Mouse (Mus musculus) spleen, postnatal 14 days (tissue): Measurements from ENCODE around the gene Rnf169.
A peak's percentile ranks its signal among the peaks of the same experiment; 100 is the strongest.
"Not testable (repeated sequence)": the region's sequence is repeated elsewhere in the genome, so short reads cannot be mapped to it uniquely, and the experiment has no call there.

ENCODE experiments used
- DNase-seq, 2 experiments: peaks; one replicate each; pipeline ENCODE4 v3.0.0; 2021 to 2022; ENCODE audit warnings: low spot score in 2 of 2

The Rnf169 gene

DNA sequence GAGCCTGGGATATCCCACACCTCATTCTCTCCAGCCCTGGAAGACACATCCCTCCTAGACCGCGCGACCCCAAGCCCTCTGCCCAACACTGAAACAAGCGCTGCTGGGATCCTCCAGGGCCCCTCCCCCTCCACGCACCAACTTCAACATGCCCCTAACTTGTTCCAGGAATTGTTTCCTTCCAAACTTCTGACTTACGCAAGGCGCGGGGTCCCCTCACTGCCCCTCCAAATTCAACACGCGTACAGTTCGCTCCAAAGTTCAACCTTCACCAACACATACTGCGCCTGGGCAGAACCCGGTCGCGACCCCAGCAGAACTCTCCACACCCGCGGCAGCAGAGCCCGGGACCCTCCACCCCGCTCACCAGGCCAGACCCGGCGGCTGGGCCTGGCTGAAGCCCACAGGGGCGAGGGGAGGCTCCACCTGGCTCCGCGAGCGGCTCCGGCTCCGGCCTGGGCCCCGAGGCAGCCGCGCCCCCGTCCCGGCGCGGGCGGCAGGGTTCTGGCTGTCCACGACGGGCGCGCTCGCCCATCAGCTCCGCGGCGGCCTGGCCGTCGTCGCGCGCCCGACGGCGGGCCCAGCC, 609 bp downstream of the Rnf169 start:
- peak; percentile 9 to 35 for DNase-seq

DNA sequence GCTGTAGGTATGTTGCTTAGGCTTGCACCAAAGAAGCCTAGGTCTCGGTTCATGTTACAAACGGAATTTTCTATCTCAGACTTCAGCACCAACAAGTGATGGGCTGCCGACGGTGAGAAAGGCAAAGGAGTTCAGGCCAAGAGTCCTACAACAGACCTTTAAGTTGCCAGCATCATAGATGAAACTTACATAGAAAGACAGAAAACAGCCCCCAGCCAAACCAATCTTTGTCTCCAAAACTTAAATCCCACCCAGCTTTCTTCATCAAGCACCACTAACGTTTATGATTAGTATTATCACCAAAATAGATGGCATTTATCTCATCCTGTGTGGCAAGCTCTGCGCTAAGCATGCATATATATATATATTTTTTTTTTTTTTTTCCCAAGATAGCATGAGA, 1.2 kb downstream of the Rnf169 start:
- DNase-seq, result no peak

DNA sequence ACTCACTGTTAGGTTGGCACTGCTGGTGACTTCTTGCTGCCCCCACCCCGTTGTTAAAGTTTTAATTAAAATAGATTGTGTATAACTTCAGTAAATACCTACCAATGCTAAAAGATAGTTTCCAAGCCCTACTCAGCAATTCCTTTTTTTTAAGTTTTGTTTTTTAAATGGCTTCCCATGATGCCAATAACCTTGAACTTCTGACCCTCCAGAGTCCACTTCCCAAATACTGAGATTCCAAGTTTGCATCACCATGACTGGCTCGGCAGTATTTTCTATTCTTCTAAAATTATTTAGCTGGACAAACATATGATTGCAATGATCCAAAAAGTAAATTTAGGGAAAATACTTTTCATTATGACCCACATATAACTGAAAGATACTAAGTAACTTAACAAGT, 2.2 kb downstream of the Rnf169 start:
- no peak for DNase-seq

DNA sequence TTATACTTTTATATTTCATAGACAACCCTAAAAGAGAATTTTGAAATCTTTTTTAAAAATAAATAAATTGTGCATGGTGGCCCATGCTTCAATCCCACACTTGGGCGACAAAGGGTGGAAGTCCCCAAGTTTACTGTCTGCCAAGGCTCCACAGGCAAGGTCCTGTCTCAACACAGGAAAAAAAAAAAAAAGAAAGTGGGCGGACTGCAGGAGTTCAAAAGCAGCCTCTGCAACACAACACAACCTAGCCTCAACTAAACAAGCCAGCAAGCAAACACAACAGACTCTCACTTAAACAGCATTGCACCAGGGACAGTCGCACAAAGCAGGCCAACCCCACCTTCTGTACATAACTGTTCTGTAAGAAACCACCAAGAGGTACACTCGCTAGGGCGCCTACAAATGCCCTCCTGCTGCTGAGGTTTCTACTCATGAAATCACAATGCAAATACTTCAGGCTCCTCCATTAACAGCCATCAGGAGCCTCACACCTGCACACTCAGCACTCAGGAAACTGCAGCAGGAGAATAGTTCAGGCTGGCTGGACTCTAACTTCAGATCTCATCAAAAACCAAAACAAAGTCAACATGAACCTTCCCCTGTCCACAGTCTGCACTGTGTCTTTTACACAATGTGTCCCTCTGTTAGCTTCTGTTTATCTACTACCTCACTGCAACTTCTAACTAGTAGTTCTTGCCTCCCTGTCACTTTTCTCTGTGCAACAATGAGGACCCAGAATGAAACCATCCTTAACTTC, 4.3 kb downstream of the Rnf169 start:
- DNase-seq, result no peak

DNA sequence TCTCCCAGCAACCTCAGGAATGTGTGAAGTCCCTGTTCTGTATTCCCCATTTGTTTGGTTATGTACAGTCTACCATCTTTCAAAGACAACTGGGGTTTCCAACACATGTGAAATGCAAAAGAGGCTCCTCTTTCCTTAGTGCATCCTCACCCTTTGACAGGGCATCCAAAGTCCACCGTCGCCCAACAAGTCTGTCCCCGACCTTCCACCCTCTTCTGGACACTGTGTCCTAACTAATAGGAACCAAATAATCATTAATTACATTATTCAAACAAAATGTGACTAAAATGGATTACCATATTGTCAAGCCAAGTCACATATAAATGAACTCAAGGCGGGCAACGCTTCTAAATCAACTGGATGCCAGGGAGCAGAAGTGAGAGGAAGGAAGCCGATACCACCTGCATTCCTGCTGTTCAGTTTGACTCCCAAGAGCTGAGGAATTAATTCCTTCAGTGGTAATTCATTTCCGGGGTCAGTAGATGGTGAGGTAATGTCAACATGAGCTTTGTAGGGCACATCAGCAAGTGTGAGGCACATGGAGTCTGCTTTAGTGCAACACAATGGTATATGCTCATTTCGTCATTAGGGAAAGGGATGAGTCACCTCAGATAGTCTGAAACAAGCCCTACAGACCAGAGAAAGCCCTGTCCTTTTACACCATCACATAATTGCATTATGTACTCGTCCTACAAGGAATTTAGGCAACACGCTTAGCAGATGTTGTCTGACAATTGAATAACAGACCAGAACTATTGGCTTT, 5.9 kb downstream of the Rnf169 start:
- DNase-seq, result no peak

DNA sequence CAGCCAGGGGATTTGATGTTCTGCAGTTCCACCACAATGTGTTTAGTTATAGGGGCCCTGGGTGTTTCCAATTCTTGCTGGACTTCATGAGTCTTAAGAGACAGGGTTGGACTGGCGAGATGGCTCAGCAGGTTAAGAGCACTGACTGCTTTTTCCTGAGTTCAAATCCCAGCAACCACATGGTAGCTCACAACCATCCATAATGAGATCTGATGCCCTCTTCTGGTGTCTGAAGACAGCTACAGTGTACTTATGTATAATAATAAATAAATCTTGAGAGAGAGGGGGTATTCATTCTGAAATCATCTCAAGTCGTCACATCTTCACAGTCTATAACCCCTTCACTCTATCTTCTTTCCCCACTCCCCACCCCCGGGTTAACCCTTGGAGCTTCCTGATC, 7.3 kb downstream of the Rnf169 start:
- DNase-seq, result not testable (repeated sequence)

DNA sequence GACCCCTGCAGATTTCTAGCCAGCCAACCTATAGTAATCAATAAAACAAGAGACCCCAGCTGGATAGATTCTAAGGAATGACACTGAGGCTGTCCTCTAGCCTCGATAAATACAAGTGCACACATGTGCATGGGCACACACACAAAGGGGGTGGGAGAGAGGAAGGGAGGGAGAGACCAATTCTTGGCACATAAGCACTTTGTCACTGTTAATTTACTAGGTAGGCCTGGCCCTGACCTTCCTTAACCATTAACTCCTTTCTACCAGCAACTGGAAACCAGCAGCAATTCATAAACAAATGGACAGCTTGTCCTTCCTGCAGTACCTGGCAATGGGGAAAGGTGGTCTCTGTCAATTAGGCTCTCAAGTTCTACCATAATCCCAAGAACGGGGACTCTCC, 8.3 kb downstream of the Rnf169 start:
- DNase-seq, result no peak

DNA sequence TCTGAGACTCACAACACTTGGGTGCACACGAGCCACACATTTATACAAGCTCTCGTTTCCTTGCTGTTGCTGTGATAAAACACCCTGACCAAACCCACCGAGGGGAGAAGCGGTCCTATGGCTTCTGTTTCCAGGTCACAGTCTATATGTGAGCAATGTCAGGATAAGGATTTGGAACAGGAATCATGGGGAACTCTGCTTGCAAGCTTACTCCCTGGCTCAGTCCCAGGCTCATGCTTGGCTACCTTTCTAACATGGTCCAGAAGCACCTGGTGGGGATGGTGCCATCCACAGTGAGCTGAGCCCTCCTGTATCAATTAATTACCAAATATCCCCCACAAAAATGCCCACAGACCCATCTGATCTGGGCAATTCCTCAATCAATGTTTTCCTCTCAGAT, 11.1 kb downstream of the Rnf169 start:
- DNase-seq, result no peak

DNA sequence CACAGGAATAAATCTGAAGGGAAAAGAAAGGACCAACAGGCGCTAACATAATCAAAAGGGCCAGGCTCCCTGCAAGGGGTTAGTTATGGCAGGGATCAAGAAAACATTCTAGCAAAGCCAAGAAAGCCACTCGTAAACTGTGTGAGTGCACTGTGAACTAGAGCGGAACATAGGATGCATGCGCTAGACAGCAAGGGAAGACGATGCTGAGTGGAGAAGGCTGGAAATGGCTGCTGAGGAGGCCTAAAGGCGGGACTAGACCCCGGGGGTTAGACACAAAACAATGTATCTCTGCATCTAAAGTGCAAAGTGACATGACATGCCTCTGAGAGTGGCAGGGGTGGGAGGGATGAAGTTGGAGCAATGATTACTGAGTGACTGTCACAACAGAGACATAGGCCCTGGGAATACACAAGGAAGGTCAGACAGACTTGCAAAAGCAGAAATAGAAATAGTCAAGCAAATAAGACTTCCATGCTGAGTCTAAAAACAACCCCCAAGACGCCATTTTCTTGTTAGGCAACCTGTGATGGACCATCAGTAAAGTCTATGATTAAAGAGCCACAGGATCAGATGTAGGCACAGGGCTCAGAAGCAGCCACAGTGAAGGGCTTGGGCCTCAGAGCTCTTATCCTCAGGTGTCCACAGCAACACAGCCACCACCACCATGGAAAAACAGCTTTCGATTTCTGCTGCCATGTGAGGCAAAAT, 14.1 kb downstream of the Rnf169 start:
- DNase-seq, result no peak

DNA sequence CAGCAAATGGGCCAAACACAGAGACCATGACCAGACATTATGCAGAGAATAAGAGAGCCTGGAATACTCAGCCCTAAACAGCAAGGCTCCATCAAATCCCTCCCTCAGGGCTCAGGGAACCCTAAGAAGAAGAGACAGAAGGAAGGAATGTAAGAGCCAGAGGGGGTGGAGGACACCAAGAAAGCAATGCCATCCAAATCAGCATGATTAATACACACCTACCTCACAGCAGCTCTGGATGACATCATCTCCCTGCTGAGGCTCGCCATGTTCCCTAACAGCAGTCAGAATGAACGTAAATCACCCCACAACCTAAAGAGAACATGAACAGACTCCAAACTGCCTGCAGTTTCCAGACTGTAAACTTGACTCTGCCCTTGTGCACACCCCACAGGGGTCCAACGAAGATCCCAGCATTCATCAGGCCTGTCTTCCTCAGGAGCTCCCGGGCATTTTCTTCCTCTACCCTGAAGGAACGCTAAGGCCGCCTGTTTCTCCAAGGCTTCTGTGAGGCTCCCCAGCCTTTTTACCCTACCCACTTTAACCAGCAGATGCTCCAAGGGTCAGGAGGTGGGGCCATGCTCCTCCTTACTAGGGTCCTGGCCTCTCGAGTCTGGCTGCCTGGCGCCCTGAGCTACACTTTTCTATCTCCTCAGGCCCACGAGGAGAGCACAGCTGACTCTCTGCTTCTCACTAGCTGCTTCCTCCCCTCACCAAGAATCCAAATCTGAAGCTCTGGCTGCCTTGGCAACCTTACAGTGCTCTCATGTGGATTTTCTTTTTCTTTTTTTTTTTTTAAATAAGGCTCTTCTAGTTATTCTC, 15.0 kb downstream of the Rnf169 start:
- no peak for DNase-seq

DNA sequence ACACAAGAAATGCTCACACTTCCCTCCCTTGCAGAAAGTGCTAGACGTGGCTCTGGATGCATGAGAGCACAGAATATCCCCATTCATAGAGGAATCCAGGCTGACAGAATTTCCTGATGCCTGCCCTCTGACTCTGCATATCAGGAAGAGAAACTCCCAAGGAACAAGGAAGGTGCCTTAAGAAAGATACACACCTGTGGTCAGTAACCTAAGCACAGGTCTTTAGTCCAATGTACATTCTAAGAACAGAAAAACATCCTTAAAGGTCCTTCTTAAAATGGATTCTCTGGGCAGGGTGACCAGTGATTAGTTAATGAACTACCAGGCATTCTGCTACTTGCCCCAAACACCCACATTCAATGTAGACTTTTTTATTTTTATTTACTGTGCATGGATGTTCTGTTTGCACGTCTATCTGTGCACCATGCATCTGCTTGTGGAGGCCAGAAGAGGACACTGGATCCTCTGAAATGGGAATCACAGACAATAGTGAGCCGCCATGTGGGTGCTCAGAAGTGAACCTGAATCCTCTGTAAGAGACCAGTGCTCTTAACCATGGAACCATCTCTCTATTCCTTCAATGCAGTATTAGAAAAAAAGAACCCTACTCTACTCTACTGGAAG, 16.9 kb downstream of the Rnf169 start:
- no peak for DNase-seq

DNA sequence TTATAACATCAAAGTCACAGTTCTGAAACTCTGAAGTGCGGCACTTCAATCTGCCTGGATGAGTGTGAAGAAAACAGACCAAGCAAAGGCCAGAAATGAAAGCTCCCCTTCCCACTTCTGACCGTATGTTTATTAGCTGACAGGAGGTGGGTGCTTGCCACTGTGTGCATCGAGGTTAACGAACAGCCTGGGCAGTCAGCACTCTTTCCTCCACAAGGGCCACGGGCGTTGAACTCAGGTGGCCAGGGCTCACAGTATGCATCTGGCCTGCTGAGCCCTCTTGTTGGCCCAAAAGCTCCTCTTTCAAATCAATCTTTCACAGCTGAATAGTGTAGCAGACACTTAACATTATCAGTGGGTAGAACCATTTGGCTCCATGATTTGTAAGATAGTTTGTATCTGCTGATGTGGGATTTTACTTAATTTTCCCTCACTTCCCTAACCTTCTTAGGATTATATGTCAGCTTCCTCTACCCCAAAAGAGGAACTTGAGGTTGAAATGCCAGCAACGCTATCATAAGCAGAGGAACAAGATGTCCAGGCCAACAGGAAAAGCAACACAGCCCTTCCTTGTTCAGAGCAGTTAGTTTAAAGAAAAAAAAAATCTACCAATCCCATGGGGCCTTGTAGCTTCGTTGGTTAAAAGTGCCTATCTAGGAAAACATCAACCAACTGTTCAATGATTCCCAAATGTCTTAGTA, 17.6 kb downstream of the Rnf169 start:
- DNase-seq, result no peak

DNA sequence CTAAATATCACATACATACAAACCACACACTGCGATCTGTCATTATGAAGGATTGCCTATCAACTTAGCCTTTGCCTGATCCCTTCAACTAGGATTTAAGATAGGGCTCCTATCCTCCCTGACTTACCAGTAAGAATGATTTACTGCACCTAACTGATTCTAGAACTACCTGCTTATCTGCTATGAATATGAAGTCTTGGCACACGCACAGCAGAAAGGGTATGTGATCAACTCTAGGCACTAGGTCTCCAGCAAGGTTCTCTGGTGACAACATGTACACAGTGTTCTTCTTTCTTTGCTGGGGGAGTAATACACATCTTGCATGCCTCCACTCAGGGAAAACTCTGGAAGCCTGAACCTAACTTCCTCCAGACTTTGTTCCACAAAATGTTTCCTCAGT, 18.7 kb downstream of the Rnf169 start:
- no peak for DNase-seq

DNA sequence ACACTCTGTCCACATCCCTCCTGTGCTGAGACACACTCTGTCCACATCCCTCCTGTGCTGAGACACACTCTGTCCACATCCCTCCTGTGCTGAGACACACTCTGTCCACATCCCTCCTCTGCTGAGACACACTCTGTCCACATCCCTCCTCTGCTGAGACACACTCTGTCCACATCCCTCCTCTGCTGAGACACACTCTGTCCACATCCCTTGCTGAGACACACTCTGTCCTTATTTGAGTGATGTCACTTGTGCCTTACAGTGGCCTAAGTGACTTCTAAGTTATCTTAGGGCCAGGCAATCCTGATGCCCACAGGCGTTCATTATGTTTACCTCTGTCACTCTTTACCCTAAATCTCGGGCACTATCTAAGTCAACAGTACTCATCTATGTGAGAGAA, 19.7 kb downstream of the Rnf169 start:
- not testable (repeated sequence) for DNase-seq

DNA sequence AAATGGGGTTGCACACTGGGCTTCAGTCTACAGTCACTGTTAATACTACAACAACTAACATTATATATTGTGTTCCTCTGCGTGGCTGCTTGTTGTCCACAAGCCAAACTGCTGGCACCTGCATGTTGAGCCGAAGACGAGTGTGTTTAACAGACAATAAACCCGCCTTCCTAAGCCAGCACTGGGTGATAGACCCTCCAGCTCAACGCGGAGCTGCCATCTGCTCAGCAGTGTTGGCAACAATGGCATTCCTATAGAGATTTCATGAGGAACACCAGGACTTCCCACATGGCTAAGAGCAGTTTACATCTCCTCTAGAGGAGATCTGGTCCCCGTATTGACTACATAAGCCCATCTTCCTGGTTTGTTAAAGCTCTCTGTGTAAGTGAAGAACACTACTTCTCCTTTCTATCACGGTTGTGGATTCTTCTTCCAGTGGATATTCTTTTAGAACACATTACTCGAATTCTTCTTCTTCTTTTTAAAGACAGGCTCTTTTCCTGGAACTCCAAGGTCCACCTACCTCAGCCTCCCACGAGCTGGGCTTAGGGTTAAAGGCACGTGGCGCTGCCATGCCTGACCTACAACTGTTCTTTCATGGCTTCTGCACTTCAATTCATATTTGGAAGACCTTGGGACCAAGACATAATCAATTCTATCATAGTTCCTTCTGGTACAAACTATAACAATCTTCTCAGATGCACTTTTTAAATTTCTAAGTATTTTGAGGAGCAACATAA, 22.9 kb downstream of the Rnf169 start:
- no peak for DNase-seq

DNA sequence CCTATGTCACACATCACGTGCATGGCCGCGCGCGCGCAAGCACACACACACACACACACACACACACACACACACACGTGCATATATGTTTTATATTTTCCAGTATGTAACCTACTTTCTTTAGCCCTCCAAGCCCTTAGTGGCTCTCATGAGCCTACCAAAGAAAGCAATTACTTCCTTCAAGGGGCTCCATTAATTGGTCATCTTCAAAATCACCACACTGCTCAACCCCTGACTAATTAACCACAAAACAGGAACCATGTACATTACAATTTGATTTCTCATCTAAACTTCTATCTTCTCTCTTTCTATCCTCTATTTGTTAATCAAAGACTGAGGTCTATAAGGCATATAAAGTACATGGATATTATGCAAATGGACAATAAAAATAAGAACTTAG, 24.2 kb downstream of the Rnf169 start:
- DNase-seq, result no peak

DNA sequence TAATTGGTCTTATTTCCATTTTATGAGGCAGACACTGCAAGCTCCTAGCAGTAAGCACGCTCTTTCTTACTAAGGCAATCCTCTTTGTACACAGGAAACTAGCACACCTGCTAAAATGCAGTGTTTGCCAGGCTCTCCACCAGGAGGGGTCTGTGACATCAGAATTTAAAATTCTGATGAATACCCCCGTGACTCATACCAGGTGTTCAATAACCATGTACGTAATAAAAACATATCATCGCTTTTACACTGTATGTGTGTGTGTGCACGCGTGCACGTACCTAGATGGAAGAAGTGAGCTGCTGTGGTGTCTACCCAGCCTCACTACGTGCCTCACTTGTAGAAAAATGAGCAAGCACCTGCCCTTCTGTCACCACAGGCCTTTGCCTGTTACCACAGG, 26.0 kb downstream of the Rnf169 start:
- DNase-seq, result no peak

DNA sequence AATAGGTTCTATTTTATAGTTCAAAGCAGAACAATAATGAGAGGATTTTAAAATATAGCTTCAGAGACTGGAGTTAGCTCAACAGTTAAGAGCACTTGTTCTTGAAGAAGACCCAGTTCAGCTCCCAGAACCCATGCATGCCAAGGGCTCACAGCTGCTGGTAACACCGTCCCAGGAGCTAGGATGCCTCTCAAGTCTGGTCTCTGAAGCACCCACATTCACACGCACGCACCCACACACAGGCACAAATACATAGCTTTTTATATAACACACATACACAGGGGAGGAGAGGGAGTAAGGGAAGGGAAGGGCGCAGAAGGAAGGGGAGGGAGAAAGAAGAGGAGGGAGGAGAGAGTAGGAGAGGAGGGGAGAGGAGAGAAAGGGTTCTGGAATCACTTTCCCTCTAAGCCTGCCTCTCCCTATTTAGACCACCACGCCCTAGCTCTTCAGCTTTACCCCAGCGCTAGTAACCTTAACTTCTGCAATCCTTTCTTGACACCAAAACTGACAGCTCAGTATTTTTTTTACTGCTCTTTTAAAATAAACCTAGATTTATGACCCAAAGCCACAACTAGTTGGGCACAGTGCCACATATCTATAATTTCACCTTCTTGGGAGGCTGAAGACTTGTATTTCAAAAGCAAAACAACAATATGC, 26.7 kb downstream of the Rnf169 start:
- DNase-seq, result no peak

DNA sequence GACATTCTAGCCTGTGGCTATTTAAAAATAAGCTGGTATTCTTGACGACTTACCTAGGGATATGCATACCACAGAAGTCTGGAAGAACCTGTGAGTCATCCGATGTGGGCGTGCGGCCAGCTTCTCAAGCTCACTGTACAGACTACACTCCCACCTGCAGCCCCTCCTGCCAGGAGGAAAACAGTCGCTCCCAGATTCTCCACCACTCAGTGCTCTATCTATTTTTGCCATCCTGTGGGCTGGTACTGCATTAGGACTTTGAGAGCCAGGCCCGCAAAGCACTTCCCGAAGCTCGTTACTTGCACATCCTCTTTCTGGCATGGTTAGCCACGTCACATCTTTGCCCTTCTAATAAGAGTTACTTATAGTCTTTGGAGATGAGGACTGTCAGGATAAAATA, 32.9 kb downstream of the Rnf169 start:
- no peak for DNase-seq
